Mouse (Mus musculus): ENCODE data around the gene Ift172. TPM values are rescaled to one million over a fixed set of nuclear protein-coding genes. Genes with fewer than 3 reads are reported as not detected.

The Ift172 gene
- total RNA-seq (2023): 16.6 TPM

DNA sequence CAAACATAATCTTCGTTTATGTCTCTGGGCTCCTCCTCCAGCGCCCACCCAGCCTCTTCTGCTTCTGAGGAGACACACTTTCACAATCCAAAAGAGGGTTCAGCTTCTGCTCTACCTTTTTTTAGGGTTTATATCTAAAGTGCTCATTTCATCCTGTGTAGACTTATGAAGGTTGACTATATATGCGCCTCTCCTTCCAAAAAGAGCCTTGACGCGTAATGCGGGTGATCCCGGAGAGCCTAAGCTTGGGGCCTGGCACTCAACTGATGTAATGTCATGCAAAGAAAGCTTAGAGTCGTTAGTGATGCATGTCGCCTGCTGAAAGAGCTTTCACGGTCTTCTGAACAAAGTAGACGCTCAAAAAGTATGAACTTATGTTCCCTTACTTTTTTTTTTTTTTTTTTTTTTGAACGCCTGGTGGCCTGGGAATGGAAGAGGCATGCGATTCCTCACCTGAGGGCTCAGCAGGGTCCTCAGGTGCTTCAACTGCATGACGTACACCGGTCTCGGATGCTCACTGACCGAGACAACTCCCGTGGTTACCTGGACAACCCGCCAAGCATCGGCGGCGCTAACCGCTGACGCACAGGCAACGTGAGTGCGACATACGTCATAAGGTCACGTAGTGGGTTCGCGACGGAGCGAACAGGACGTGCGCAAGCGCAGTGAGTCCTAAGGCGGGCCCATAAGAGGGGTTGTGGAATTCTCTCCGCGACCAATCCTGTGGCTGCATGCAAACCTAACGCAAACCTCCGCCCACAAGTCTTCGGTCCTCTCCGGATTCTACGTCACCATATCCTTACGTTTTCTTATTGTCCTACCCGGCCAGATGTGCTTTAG lies at the start of gene Ift172:
TSS of gene Ift172 (minus strand) at position 596 of the 840 bp plus-strand sequence.

GRCm38 (mm10) chr5:31297047-31297757 lies 6.3 kb upstream of the Ift172 start, which contains the start of gene Gckr:
Gene Gckr, plus strand, starts transcription at chr5:31297443.

DNA sequence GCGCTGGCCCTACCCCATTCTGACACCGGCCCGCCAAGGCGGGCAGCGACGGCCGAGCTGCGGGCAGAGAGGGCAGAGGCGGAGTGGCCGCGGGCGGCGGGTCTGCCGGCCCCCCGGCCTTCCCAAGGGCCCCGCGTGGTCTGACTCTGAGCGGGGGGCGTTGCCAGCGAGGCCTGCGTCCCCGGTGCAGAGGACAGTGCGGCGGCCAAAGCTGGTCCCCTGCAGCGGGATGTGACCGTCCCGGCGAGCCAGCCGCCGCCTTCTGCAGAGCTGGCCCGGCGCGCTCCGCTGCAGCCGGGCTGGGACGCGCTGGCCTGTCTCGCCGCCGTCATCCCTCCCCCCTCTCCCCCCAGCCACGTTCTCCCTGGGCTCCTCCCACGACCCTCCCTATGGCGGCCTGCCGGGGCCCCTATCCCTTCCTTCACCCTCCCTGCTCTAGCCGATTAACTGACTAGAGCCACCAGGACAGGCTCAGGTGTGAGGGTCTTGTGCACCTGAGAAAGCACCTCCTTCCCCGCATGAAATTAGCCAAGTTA lies 4.8 kb upstream of the Ift172 start, which contains the start of gene Fndc4:
TSS of gene Fndc4 (minus strand) at position 475 of the 536 bp plus-strand sequence.

DNA sequence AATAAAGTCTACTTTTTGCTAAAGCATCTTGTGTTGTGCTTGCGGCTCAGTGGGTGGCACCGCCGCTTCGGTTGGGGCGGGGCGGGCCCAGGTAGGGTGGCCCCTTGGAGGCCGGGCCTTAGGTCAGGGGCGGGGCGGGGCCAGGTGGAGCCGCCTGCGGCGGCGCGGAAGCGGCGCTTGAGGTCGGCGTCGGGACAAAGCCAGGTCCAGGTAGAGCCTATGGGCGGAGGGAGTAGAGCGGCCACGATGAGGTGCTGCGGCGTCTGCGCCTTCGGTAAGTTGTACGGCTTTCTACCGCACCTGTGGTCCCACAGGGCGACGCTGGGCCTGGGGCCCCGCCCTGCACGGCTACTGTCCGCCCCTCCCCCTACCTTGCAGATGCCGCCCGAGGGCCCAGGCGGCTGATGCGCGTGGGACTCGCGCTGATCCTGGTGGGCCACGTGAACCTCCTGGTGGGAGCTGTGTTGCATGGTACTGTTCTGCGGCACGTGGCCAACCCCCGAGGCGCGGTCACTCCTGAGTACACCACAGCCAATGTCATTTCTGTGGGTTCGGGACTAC lies 39.3 kb downstream of the Ift172 start, which contains the start of gene Krtcap3:
TSS of gene Krtcap3 (plus strand) at position 151 of the 561 bp plus-strand sequence.

GRCm38 (mm10) chr5:31240637-31241521 lies 50.0 kb downstream of the Ift172 start, which contains the start of the genes Nrbp1 and Gm9970:
Gene Nrbp1, plus strand, starts transcription at chr5:31240864.
Gene Gm9970, minus strand, starts transcription at chr5:31241232.

GRCm38 (mm10) chr5:31220448-31221303 lies 70.2 kb downstream of the Ift172 start, which contains the start of gene Ppm1g:
Gene Ppm1g, minus strand, starts transcription at chr5:31220687.

Other genes starting within 250 kb of the Ift172 start
- gene Atraid, start 242.8 kb downstream of the Ift172 start, total RNA-seq (2023): 26.5 TPM
- 8.3 TPM for gene Slc5a6, start 242.2 kb downstream of the Ift172 start, total RNA-seq (2023)
- gene Cad, start 236.3 kb downstream of the Ift172 start, total RNA-seq (2023): 53.8 TPM
- gene Dnajc5g, start 184.8 kb downstream of the Ift172 start, total RNA-seq (2023): not detected
- not detected for gene Slc30a3, start 182.9 kb downstream of the Ift172 start, total RNA-seq (2023)
- not detected for gene Trim54, start 174.4 kb downstream of the Ift172 start, total RNA-seq (2023)
- gene Ucn, start 152.3 kb downstream of the Ift172 start, total RNA-seq (2023): not detected
- gene Mpv17, start 136.9 kb downstream of the Ift172 start, total RNA-seq (2023): 16.1 TPM
- 2.9 TPM for gene Gm29609, start 111.2 kb downstream of the Ift172 start, total RNA-seq (2023)
- 166 TPM for gene Gtf3c2, start 111.0 kb downstream of the Ift172 start, total RNA-seq (2023)
- 57.0 TPM for gene Snx17, start 97.9 kb downstream of the Ift172 start, total RNA-seq (2023)
- gene Eif2b4, start 97.7 kb downstream of the Ift172 start, total RNA-seq (2023): 43.7 TPM
- gene Zfp513, start 88.8 kb downstream of the Ift172 start, total RNA-seq (2023): 21.2 TPM
- gene Ppm1g, start 70.4 kb downstream of the Ift172 start, total RNA-seq (2023): 153 TPM
- gene Nrbp1, start 50.3 kb downstream of the Ift172 start, total RNA-seq (2023): 150 TPM
- gene Gm9970, start 49.9 kb downstream of the Ift172 start, total RNA-seq (2023): not detected
- gene Krtcap3, start 39.4 kb downstream of the Ift172 start, total RNA-seq (2023): 25.8 TPM
- 1.3 TPM for gene Fndc4, start 5.0 kb upstream of the Ift172 start, total RNA-seq (2023)
- gene Gckr, start 6.3 kb upstream of the Ift172 start, total RNA-seq (2023): not detected
- 37.4 TPM for gene Zfp512, start 161.3 kb upstream of the Ift172 start, total RNA-seq (2023)
- 0.92 TPM for gene 4930548H24Rik, start 194.6 kb upstream of the Ift172 start, total RNA-seq (2023)
- 51.4 TPM for gene Gpn1, start 203.6 kb upstream of the Ift172 start, total RNA-seq (2023)
- gene Slc4a1ap, start 235.9 kb upstream of the Ift172 start, total RNA-seq (2023): 70.5 TPM
- gene Supt7l, start 236.7 kb upstream of the Ift172 start, total RNA-seq (2023): 25.7 TPM

Measured in CD8-positive naive resting alpha-beta T cell, adult 57 days (primary cell).